Mouse (Mus musculus): ENCODE data around the gene Polr2f. TPM values are rescaled to one million over a fixed set of nuclear protein-coding genes. Genes with fewer than 3 reads are reported as not detected.

Polr2f gene
- polyA plus RNA-seq, 1 experiment, result 436 TPM

DNA sequence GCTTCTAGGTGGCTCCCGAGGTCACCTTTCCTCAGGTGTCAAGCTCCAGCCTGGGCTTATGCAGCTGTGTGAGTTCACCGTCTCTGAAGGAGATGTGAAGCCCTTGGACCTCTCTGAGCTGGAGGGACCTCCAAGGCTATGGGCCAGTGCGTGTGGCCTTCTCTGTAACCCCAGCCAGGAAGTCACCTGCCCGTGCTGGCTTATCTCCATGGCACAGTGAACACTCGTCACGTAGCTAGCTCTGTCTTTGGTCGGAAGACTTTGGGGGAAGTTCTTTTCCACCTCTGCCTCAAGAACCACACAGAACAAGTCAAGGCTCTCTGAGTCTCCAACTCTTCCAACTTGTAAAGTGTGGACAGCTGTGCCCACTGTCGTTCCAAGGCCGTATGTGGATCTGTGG lies 53.2 kb downstream of the Polr2f start:
- Histone ChIP-seq H3K4me3 (ENCODE audit: insufficient read depth, poor library complexity, severe bottlenecking) (no peak overlapping the region), H3K79me3 (ENCODE audit: low read depth) (no peaks in the 10 kb centered on the region), H3K36me3 (ENCODE audit: control insufficient read depth, insufficient read depth) (no peaks in the 10 kb centered on the region), H3K27me3 (ENCODE audit: control insufficient read depth, insufficient read depth, insufficient read length) (peaks cover 63% of the 10 kb centered on the region), H3ac (ENCODE audit: control insufficient read depth, insufficient read length, low read depth) (no peak overlapping the region), H3K79me2 (ENCODE audit: control insufficient read depth, insufficient read depth) (no peaks in the 10 kb centered on the region)
- TF ChIP-seq MAX (IDR thresholded peaks at IDR 0.05) (no peak), FOSL1 (IDR thresholded peaks at IDR 0.05; ENCODE audit: insufficient read depth, low read length, poor library complexity, severe bottlenecking) (no peak), CEBPB (IDR thresholded peaks at IDR 0.05; ENCODE audit: low read depth) (no peak), MYOG (IDR thresholded peaks at IDR 0.05; ENCODE audit: control insufficient read depth, extremely low read depth, insufficient read length) (no peak), MYOD1 (IDR thresholded peaks at IDR 0.05; ENCODE audit: control insufficient read depth, insufficient read length, low read depth) (no peak), USF1 (IDR thresholded peaks at IDR 0.05; ENCODE audit: low read depth) (no peak), CTCF (IDR thresholded peaks at IDR 0.05; ENCODE audit: control insufficient read depth, insufficient read depth, insufficient read length) (no peak)

DNA sequence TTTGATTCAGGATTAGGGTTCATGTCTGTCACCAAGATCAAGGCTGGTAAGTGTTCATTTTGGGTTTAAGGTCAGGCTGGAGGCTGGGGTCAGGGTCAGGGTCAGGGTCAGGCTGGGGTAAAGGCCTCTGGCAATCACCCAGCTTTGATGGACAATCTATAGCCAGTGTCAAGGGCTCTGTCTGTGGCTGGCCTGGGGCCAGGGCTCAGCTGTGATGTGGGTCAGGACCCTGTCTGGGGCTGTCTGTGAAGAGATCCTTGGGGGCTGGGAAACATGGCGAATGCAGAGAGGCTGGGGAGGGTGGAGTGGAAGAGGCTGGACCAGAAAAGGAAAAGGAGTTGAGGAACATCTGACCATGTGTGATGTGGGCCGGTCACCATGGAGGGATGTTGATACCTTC lies 54.1 kb downstream of the Polr2f start:
- H3K79me3 ChIP-seq (ENCODE audit: low read depth), result no peaks in the 10 kb centered on the region
- no peak for TF ChIP-seq MYOG (IDR thresholded peaks at IDR 0.05; ENCODE audit: control insufficient read depth, extremely low read depth, insufficient read length)
- no peak for TF ChIP-seq CEBPB (IDR thresholded peaks at IDR 0.05; ENCODE audit: low read depth)
- no peaks in the 10 kb centered on the region for H3K36me3 ChIP-seq (ENCODE audit: control insufficient read depth, insufficient read depth)
- H3ac ChIP-seq (ENCODE audit: control insufficient read depth, insufficient read length, low read depth), result no peak overlapping the region
- H3K79me2 ChIP-seq (ENCODE audit: control insufficient read depth, insufficient read depth), result no peaks in the 10 kb centered on the region
- no peak overlapping the region for H3K4me3 ChIP-seq (ENCODE audit: insufficient read depth, poor library complexity, severe bottlenecking)
- H3K27me3 ChIP-seq (ENCODE audit: control insufficient read depth, insufficient read depth, insufficient read length), result peaks cover 72% of the 10 kb centered on the region

DNA sequence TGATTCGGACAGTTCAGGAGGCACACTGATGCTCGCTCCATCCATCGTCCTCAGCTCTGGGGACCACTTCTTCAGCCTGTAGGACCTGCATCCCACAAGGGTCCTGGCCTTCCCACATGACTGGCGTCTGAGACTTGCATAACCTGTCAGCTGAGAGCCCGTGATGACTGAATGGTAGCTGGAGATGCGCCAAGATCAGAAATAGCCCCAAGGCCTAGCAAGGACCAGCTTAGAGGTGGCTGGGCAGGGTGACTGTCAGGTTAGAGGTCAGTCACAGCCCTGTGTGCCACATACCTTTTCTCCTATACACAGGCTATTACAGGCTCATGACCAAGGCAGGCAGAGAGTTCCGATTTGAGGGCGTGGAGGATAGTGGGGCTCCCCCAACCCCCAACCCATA lies 54.7 kb downstream of the Polr2f start:
- Histone ChIP-seq H3K79me2 (ENCODE audit: control insufficient read depth, insufficient read depth) (no peaks in the 10 kb centered on the region), H3K36me3 (ENCODE audit: control insufficient read depth, insufficient read depth) (no peaks in the 10 kb centered on the region), H3K4me3 (ENCODE audit: insufficient read depth, poor library complexity, severe bottlenecking) (no peak overlapping the region), H3K27me3 (ENCODE audit: control insufficient read depth, insufficient read depth, insufficient read length) (peaks cover 75% of the 10 kb centered on the region), H3K79me3 (ENCODE audit: low read depth) (no peaks in the 10 kb centered on the region), H3ac (ENCODE audit: control insufficient read depth, insufficient read length, low read depth) (no peak overlapping the region)
- TF ChIP-seq FOSL1 (IDR thresholded peaks at IDR 0.05; ENCODE audit: insufficient read depth, low read length, poor library complexity, severe bottlenecking), result no peak

DNA sequence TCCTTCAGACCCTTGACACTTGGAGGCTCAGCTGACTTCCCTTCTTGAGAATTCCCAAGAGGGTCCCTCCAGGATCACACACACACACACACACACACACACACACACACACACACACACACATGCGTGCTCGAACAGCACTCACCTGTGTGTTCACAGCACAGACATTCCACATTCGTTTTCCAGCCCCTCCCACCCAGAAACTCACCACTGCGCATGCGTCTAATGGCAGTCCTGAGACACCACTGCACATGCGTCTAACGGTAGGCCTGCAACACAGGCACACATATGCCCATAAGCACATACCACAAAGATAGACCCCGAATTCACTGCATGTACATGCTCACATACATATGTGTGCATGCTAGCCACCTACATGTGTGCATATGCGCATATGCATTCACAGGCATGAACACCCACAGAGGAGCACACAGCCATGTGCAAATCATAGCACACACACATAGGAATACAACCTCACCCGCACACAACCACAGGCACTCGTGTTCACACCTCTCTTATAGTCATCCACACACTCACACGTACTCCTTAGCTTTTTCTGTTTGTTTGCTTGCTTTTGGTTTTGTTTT lies 58.7 kb downstream of the Polr2f start:
- no peaks in the 10 kb centered on the region for H3K79me2 ChIP-seq (ENCODE audit: control insufficient read depth, insufficient read depth)
- peaks cover 85% of the 10 kb centered on the region for H3K27me3 ChIP-seq (ENCODE audit: control insufficient read depth, insufficient read depth, insufficient read length)
- no peak for TF ChIP-seq MYOD1 (IDR thresholded peaks at IDR 0.05; ENCODE audit: control insufficient read depth, insufficient read length, low read depth)
- no peaks in the 10 kb centered on the region for H3K79me3 ChIP-seq (ENCODE audit: low read depth)
- H3ac ChIP-seq (ENCODE audit: control insufficient read depth, insufficient read length, low read depth), result no peak overlapping the region
- no peak overlapping the region for H3K4me3 ChIP-seq (ENCODE audit: insufficient read depth, poor library complexity, severe bottlenecking)
- H3K36me3 ChIP-seq (ENCODE audit: control insufficient read depth, insufficient read depth), result no peaks in the 10 kb centered on the region

Other genes with a start within 250 kb of the Polr2f start
- 0.07 TPM for gene Gm49510, start 241.3 kb upstream of the Polr2f start, polyA plus RNA-seq (2012; fragmentation: generic; extraction: Trizol)
- gene Sh3bp1, start 241.2 kb upstream of the Polr2f start, polyA plus RNA-seq (2012; fragmentation: generic; extraction: Trizol), result 23.4 TPM
- gene Pdxp, start 227.1 kb upstream of the Polr2f start, polyA plus RNA-seq (2012; fragmentation: generic; extraction: Trizol), result 25.1 TPM
- 18,755 TPM for gene Lgals1, start 214.3 kb upstream of the Polr2f start, polyA plus RNA-seq (2012; fragmentation: generic; extraction: Trizol)
- 108 TPM for gene Nol12, start 206.1 kb upstream of the Polr2f start, polyA plus RNA-seq (2012; fragmentation: generic; extraction: Trizol)
- 35.7 TPM for gene Triobp, start 193.3 kb upstream of the Polr2f start, polyA plus RNA-seq (2012; fragmentation: generic; extraction: Trizol)
- gene H1f0, start 112.6 kb upstream of the Polr2f start, polyA plus RNA-seq (2012; fragmentation: generic; extraction: Trizol), result 111 TPM
- not detected for gene Galr3, start 99.1 kb upstream of the Polr2f start, polyA plus RNA-seq (2012; fragmentation: generic; extraction: Trizol)
- 45.6 TPM for gene Ankrd54, start 78.1 kb upstream of the Polr2f start, polyA plus RNA-seq (2012; fragmentation: generic; extraction: Trizol)
- gene Eif3l, start 65.8 kb upstream of the Polr2f start, polyA plus RNA-seq (2012; fragmentation: generic; extraction: Trizol), result 369 TPM
- gene Micall1, start 32.1 kb upstream of the Polr2f start, polyA plus RNA-seq (2012; fragmentation: generic; extraction: Trizol), result 12.7 TPM
- gene 1700088E04Rik, start 244 bp downstream of the Polr2f start, polyA plus RNA-seq (2012; fragmentation: generic; extraction: Trizol), result 5.6 TPM
- not detected for gene Sox10, start 24.2 kb downstream of the Polr2f start, polyA plus RNA-seq (2012; fragmentation: generic; extraction: Trizol)
- gene Pick1, start 88.2 kb downstream of the Polr2f start, polyA plus RNA-seq (2012; fragmentation: generic; extraction: Trizol), result 15.3 TPM
- 0.01 TPM for gene Gm49486, start 88.4 kb downstream of the Polr2f start, polyA plus RNA-seq (2012; fragmentation: generic; extraction: Trizol)
- gene Slc16a8, start 113.8 kb downstream of the Polr2f start, polyA plus RNA-seq (2012; fragmentation: generic; extraction: Trizol), result 0.11 TPM
- gene Baiap2l2, start 144.5 kb downstream of the Polr2f start, polyA plus RNA-seq (2012; fragmentation: generic; extraction: Trizol), result 1.2 TPM
- gene Pla2g6, start 187.4 kb downstream of the Polr2f start, polyA plus RNA-seq (2012; fragmentation: generic; extraction: Trizol), result 17.4 TPM
- 24.8 TPM for gene Maff, start 205.6 kb downstream of the Polr2f start, polyA plus RNA-seq (2012; fragmentation: generic; extraction: Trizol)